9 mouse cellular contexts compared by ENCODE assay signal in the genomic region with DNA sequence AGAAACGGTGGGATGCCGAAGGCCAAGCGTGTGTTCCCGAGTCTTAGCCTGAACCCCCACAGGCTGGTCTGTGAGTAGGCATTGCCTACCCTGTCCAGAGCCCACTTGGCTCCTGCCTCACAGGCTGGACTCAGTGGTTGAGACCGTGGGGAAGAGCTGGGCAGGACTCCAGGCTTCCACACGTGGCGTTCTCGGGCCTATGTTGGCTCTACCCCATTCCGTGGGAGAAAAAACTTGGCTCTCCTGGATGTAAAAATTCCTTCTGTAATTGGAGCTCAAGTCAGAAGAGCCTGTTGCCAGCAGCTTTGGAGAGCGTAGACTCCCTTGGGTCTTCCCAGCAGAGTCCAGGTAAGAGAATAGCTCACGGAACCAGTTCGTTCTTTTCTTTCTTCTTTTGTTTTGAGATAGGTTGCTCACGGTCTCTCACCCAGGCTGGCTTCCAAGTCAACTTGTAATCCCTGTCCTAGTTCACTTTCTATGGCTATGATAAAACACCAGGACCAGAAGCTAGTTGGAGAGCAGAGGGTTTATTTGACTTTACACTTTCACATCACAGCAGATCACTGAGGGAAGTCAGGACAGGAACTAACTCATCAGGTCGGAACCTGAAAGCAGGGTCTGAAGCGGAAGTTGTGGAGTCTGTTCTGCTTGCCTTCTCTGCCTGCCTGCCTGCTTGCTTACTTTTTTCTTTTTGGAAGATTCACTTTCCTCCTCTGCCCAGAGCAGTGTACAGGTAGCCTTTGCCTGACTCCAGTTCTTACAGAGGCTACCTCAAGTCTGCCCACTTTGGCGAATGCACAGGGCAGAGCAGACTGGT. TPM values are rescaled to one million over a fixed set of nuclear protein-coding genes. Genes with fewer than 3 reads are reported as not detected.
DNase-seq lines count a peak whose midpoint lies in the region; ATAC-seq and TF ChIP-seq lines count a peak whose summit lies in the region.
"Had no signal": no experiment of that assay in that cellular context is flagged by ENCODE, and none has a peak within 500 bp of the region (broad histone marks: within the 10 kb centered on the region; RNA-seq: fewer than 3 reads in every experiment).

No protein-coding gene starts in this region.

- TF ChIP-seq CTCF in kidney, adult 2 months (conservative IDR thresholded peaks at IDR 0.05; ENCODE audit: insufficient read depth, insufficient read length, low read depth, low read length): no peak

- peaks cover 18% of the 10 kb centered on the region for H3K4me1 ChIP-seq in kidney, adult 2 months (ENCODE audit: control insufficient read depth, insufficient read depth, low read length)

- peak; percentile 40 for DNase-seq in kidney, adult 2 months
- DNase-seq in kidney, postnatal 10 days: no peak
- DNase-seq in adrenal gland, postnatal 25 days: peak; percentile 26
- DNase-seq in fibroblast of lung, adult 2 months (ENCODE audit: low read depth): peak; percentile 92
- no peak for DNase-seq in urinary bladder, postnatal 4 days (ENCODE audit: low spot score in 2 of 2)
- DNase-seq: cerebellum, postnatal 36 days had no signal

- 74% methylated on average over 16 of the region's 16 CpGs for WGBS in kidney, adult 2 months

- peak; percentile 95 for ATAC-seq in megakaryocyte, adult 5-6 weeks (ENCODE audit: poor library complexity, severe bottlenecking)
- no peak for ATAC-seq in erythroblast, adult 5-6 weeks (replicated peaks; ENCODE audit: low FRiP score, poor library complexity, severe bottlenecking)

- H3K27ac ChIP-seq in kidney, adult 2 months (ENCODE audit: insufficient read depth, low read depth, low read length): no peak overlapping the region

- H3K27me3 ChIP-seq in kidney, adult 2 months (replicated peaks; ENCODE audit: control insufficient read depth, insufficient read depth, low read length): no peaks in the 10 kb centered on the region

- TF ChIP-seq POLR2A in kidney, adult 2 months (IDR thresholded peaks at IDR 0.05; ENCODE audit: low read depth, low read length): no peak

- H3K36me3 ChIP-seq in kidney, adult 2 months (ENCODE audit: control insufficient read depth, insufficient read depth, low read length): no peaks in the 10 kb centered on the region

- no peak overlapping the region for H3K4me3 ChIP-seq in kidney, adult 2 months (ENCODE audit: insufficient read depth, low read depth, low read length)
- H3K4me3 ChIP-seq: myocyte had no signal

RNA-seq across cellular contexts. Expression of gene Cmbl, which starts 6.9 kb away (rescaled TPM):
- 343 and 361 TPM in 2 replicates for polyA plus RNA-seq in kidney, adult 2 months (2012; rRNA removed)
- 180 and 181 TPM in 2 replicates for total RNA-seq in adrenal gland, postnatal 25 days (2021)
- total RNA-seq in megakaryocyte, adult 5-6 weeks (2015): 0.46 TPM in 1 of 2 replicates, not detected in the other
- 0.48 TPM in 1 of 2 replicates, not detected in the other for total RNA-seq in megakaryocyte, adult 5-6 weeks (2017)
- 2.3 TPM in 1 of 2 replicates, not detected in the other for total RNA-seq in erythroblast, adult 5-6 weeks (2015; ENCODE audit: low replicate concordance)
- 3.5 and 6.5 TPM in 2 replicates for total RNA-seq in erythroblast, adult 5-6 weeks (2017; ENCODE audit: low replicate concordance)

RNA-seq across cellular contexts. Expression of gene Cct5, which starts 29.5 kb away (rescaled TPM):
- 87.3 and 102 TPM in 2 replicates for polyA plus RNA-seq in kidney, adult 2 months (2012; rRNA removed)
- 301 and 333 TPM in 2 replicates for total RNA-seq in adrenal gland, postnatal 25 days (2021)
- total RNA-seq in megakaryocyte, adult 5-6 weeks (2015): 274 and 308 TPM in 2 replicates
- 263 and 265 TPM in 2 replicates for total RNA-seq in megakaryocyte, adult 5-6 weeks (2017)
- 78.2 and 109 TPM in 2 replicates for total RNA-seq in erythroblast, adult 5-6 weeks (2015; ENCODE audit: low replicate concordance)
- 91.2 and 109 TPM in 2 replicates for total RNA-seq in erythroblast, adult 5-6 weeks (2017; ENCODE audit: low replicate concordance)

RNA-seq across cellular contexts. Expression of gene Fam173b, which starts 29.5 kb away (rescaled TPM):
- polyA plus RNA-seq in kidney, adult 2 months (2012; rRNA removed): 10.8 and 13.6 TPM in 2 replicates
- 24.7 and 29.0 TPM in 2 replicates for total RNA-seq in adrenal gland, postnatal 25 days (2021)
- 7.0 and 10.5 TPM in 2 replicates for total RNA-seq in megakaryocyte, adult 5-6 weeks (2015)
- total RNA-seq in megakaryocyte, adult 5-6 weeks (2017): 5.6 and 8.0 TPM in 2 replicates
- total RNA-seq in erythroblast, adult 5-6 weeks (2015; ENCODE audit: low replicate concordance): 5.4 and 6.5 TPM in 2 replicates
- 2.1 and 2.4 TPM in 2 replicates for total RNA-seq in erythroblast, adult 5-6 weeks (2017; ENCODE audit: low replicate concordance)

RNA-seq across cellular contexts. Expression of gene March6, which starts 41.3 kb away (rescaled TPM):
- 36.1 and 46.6 TPM in 2 replicates for polyA plus RNA-seq in kidney, adult 2 months (2012; rRNA removed)
- 142 and 154 TPM in 2 replicates for total RNA-seq in adrenal gland, postnatal 25 days (2021)
- total RNA-seq in megakaryocyte, adult 5-6 weeks (2015): 35.7 and 38.4 TPM in 2 replicates
- total RNA-seq in megakaryocyte, adult 5-6 weeks (2017): 31.1 and 34.2 TPM in 2 replicates
- 32.1 and 35.5 TPM in 2 replicates for total RNA-seq in erythroblast, adult 5-6 weeks (2015; ENCODE audit: low replicate concordance)
- total RNA-seq in erythroblast, adult 5-6 weeks (2017; ENCODE audit: low replicate concordance): 54.5 and 59.6 TPM in 2 replicates

Comparison
In these comparisons a context has a peak if more than half of its experiments do, and no peak if none do; other contexts are left out.
1. DNase-seq: peak in kidney, adult 2 months (single experiment), adrenal gland, postnatal 25 days (single experiment) and fibroblast of lung, adult 2 months (single experiment); none in kidney, postnatal 10 days (single experiment) and urinary bladder, postnatal 4 days (0 of 2).
2. RNA of gene Cmbl, which starts 6.9 kb away (total RNA-seq): 180 to 181 TPM in adrenal gland, postnatal 25 days; 2.3 to 6.5 TPM in erythroblast, adult 5-6 weeks and 0.46 to 0.48 TPM in megakaryocyte, adult 5-6 weeks; every median in the first group is over 10 times any median in the second.